Mouse (Mus musculus): Measurements from ENCODE around the gene Gm17359. TPM values are rescaled to one million over a fixed set of nuclear protein-coding genes. Genes with fewer than 3 reads are reported as not detected.

Gm17359 gene
- polyA plus RNA-seq, 1 experiment: 0.08 TPM

DNA sequence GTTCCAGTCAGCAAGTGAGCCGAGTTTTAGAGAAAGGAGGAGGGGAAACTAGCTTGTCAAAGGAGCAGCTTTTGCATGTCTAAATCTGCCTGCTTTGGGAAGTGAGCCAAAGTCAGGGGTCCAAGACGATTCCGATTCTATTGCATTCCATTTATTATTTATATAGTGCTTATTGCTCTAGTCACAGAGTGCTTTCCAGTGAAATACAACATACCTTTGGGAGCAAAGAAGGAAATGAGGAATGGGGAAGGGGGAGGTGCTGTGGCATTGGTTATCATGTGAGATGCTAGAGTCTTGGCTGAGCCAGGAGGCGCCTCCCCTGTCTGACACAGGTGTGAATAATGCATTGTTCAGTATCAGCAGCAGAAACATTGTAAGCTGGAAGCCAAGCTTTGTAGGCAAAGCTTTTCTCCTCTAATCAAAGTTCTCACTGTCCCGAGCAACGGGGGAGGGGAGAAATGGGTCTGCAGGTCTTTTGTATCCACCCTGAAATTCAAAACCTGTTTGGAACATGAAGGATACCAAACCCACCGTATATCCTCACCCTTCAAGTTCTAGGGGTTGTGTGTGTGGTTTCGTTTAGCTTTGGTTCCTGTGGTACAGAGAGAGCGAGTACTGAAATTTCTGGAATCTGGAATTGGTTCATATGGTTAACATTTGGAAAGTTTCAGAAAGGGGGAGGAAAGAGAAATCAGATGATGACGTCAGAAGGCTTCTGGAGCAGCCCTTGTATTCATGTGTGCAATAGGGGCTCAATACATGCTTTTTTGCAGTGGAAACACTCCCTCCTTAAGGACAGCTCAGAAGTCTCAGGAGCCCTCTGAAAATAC lies 11.5 kb upstream of the Gm17359 start:
- no peak for DNase-seq
- 43% methylated on average over 10 of the region's 10 CpGs for WGBS
- TF ChIP-seq CTCF (conservative IDR thresholded peaks at IDR 0.05; ENCODE audit: insufficient read depth, insufficient read length, low read depth, low read length): no peak
- no peak for TF ChIP-seq POLR2A (IDR thresholded peaks at IDR 0.05; ENCODE audit: low read depth, low read length)
- Histone ChIP-seq H3K4me1 (ENCODE audit: control insufficient read depth, insufficient read depth, low read length) (peaks cover 2% of the 10 kb centered on the region; the same call in 1 of the 2 replicates), H3K36me3 (ENCODE audit: control insufficient read depth, insufficient read depth, low read length) (no peaks in the 10 kb centered on the region), H3K27me3 (replicated peaks; ENCODE audit: control insufficient read depth, insufficient read depth, low read length) (no peaks in the 10 kb centered on the region), H3K4me3 (ENCODE audit: insufficient read depth, low read depth, low read length) (no peak overlapping the region), H3K27ac (ENCODE audit: insufficient read depth, low read depth, low read length) (no peak overlapping the region)

DNA sequence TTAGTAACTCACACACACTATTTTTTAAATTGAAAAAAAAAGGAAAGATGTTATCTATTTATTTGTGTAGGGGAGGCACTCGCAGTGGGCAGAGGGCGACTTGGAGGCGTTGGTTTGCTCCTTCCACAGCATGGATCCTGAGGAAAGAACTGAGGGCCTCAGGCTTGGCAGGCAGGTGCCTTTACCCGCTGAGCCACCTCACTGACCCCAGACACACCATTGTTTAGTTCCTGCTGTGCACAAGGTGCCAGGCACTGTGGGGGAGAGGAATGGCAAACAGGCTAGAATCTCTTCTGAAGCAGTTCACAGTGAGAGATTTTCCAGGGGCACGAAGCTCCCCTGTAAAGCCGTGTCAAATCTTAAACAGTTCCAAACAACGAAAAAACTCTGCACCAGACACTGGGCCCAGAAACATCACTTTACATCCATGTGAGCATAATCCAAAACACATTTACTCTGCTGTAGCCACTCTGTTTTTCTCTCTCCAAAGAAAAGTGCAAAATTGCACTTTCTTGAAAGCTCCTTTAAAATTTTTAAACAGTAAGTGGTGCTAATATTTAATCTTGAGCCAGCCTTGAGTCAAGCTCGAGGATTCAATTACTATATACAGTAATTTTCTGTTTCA lies 6.7 kb upstream of the Gm17359 start:
- no peak for DNase-seq
- 61% methylated on average over 8 of the region's 8 CpGs for WGBS

DNA sequence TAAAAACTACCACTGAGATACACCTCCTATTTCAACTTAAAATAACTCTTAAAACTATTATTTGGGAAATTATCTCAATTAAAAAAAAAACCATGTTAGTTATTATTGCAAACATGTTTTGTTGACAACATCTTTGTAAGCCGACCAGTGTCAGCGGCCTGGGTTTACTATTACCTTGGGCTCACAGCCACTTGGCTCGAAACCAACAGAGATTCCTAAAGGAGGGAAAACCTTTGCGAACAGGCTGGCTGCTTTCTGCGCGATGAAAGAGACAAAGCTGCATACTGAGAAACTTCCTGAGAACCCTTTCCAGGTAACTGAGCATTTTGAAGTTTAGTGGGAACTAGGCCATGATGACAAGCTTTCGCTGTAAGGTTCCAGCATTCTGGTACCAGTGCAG lies 3.4 kb upstream of the Gm17359 start:
- no peaks in the 10 kb centered on the region for H3K27me3 ChIP-seq (replicated peaks; ENCODE audit: control insufficient read depth, insufficient read depth, low read length)
- TF ChIP-seq POLR2A (IDR thresholded peaks at IDR 0.05; ENCODE audit: low read depth, low read length) (no peak), CTCF (conservative IDR thresholded peaks at IDR 0.05; ENCODE audit: insufficient read depth, insufficient read length, low read depth, low read length) (no peak)
- 41% methylated on average over 7 of the region's 7 CpGs for WGBS
- no peak overlapping the region for H3K4me3 ChIP-seq (ENCODE audit: insufficient read depth, low read depth, low read length)
- peak; percentile 83 for DNase-seq
- H3K4me1 ChIP-seq (ENCODE audit: control insufficient read depth, insufficient read depth, low read length): no peaks in the 10 kb centered on the region
- H3K27ac ChIP-seq (ENCODE audit: insufficient read depth, low read depth, low read length): no peak overlapping the region
- H3K36me3 ChIP-seq (ENCODE audit: control insufficient read depth, insufficient read depth, low read length): no peaks in the 10 kb centered on the region

More for the DNA sequence above, 6.7 kb upstream of the Gm17359 start:
- TF ChIP-seq CTCF (conservative IDR thresholded peaks at IDR 0.05; ENCODE audit: insufficient read depth, insufficient read length, low read depth, low read length) (no peak), POLR2A (IDR thresholded peaks at IDR 0.05; ENCODE audit: low read depth, low read length) (no peak)
- Histone ChIP-seq H3K36me3 (ENCODE audit: control insufficient read depth, insufficient read depth, low read length) (no peaks in the 10 kb centered on the region), H3K4me3 (ENCODE audit: insufficient read depth, low read depth, low read length) (no peak overlapping the region), H3K4me1 (ENCODE audit: control insufficient read depth, insufficient read depth, low read length) (peaks cover 2% of the 10 kb centered on the region; the same call in 1 of the 2 replicates), H3K27ac (ENCODE audit: insufficient read depth, low read depth, low read length) (no peak overlapping the region), H3K27me3 (replicated peaks; ENCODE audit: control insufficient read depth, insufficient read depth, low read length) (no peaks in the 10 kb centered on the region)

DNA sequence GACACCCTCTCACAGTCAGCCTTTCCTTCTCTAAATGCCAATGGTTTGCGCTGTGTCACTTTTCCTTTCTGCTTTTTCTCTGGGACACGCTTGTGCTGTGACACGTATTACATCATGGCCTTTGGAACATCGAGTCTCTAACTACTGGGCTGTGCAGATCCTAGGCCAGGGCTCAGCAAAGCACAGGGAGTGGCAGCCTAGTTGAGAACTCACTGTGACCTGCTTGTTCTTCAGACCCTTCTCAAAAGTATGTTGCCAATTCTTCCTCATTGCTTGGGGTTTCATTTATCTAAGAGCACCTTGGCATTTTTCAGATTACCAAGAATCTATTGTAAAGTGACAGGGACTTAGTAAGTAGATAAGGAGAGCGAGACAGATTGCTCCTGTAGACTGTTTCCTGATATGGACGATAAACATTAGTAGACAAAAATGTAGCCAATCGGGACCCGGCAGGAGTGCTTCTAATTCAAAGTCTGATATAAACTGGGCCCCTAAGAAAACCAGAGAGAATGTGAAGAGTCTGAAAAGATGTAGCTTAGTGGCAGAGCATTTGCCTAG lies 2.7 kb upstream of the Gm17359 start:
- Histone ChIP-seq H3K4me3 (ENCODE audit: insufficient read depth, low read depth, low read length) (no peak overlapping the region), H3K36me3 (ENCODE audit: control insufficient read depth, insufficient read depth, low read length) (no peaks in the 10 kb centered on the region)
- WGBS: 86% methylated on average over 8 of the region's 8 CpGs

DNA sequence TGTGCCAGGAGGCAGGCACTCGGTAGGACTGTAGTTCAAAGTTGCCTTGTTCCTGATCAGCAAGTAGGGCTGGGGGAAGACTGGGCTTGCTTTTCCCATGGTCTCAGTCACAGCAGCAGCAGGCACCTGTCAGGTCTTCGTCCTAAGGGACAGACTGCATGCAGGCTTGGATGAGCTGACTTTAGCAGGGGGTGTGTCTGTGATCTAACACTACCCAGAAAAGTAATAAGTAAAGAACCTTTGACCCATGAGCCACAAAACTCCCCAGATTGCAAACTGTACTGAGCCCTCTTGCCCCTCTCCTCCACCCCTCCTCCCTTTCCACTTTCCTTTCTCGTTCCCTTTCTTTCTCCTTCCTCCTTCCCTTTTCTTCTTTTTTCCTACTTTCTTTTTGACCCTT lies 4.3 kb downstream of the Gm17359 start:
- WGBS: 33% methylated on average over 3 of the region's 3 CpGs
- DNase-seq: peak; percentile 52
- H3K4me3 ChIP-seq (ENCODE audit: insufficient read depth, low read depth, low read length): no peak overlapping the region
- no peak for TF ChIP-seq POLR2A (IDR thresholded peaks at IDR 0.05; ENCODE audit: low read depth, low read length)
- TF ChIP-seq CTCF (conservative IDR thresholded peaks at IDR 0.05; ENCODE audit: insufficient read depth, insufficient read length, low read depth, low read length): no peak
- no peak overlapping the region for H3K27ac ChIP-seq (ENCODE audit: insufficient read depth, low read depth, low read length)
- no peaks in the 10 kb centered on the region for H3K27me3 ChIP-seq (replicated peaks; ENCODE audit: control insufficient read depth, insufficient read depth, low read length)
- no peaks in the 10 kb centered on the region for H3K36me3 ChIP-seq (ENCODE audit: control insufficient read depth, insufficient read depth, low read length)
- H3K4me1 ChIP-seq (ENCODE audit: control insufficient read depth, insufficient read depth, low read length): peaks cover 5% of the 10 kb centered on the region; the same call in 1 of the 2 replicates

More for the DNA sequence above, 2.7 kb upstream of the Gm17359 start:
- DNase-seq: peak; percentile 7
- Histone ChIP-seq H3K4me1 (ENCODE audit: control insufficient read depth, insufficient read depth, low read length) (no peaks in the 10 kb centered on the region), H3K27me3 (replicated peaks; ENCODE audit: control insufficient read depth, insufficient read depth, low read length) (no peaks in the 10 kb centered on the region), H3K27ac (ENCODE audit: insufficient read depth, low read depth, low read length) (no peak overlapping the region)
- TF ChIP-seq CTCF (conservative IDR thresholded peaks at IDR 0.05; ENCODE audit: insufficient read depth, insufficient read length, low read depth, low read length) (no peak), POLR2A (IDR thresholded peaks at IDR 0.05; ENCODE audit: low read depth, low read length) (no peak)

DNA sequence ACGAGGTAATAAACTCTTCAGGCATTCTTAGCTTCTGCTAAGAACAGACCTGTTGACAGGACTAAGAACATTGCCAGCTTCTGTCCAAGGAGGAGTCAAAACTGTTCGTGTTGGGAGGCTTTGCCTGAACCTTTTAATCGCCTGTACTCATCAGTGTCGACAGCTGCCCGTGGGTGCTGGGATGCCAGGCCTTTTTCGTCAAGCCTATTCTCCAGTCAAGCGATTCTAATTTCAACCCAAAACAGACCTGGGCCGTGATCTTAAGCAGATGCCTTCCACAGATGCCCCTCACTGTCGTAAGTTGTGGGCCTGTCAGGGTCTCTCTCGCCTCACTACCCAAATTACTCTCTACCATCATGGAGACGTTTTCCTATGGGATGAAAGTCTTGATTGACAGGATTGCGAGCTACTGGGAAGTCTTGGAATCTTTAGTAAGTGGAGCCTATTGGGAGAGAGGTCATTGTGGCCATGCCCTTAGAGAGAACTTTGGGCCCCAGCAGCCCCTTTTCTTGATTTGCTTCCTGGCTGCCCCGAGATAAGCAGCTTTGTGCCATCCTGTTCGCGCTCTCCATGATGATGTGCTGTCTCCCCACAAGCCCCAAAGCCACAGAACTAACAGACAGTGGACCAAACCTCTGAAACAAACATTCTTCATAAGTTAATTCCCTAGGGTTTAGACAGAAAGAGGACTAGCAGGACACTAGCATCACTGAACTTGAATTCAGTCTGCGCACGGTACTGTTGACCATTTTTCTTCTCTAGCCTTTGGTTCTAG lies 6.7 kb downstream of the Gm17359 start:
- 84% methylated on average over 17 of the region's 17 CpGs for WGBS
- no peak for DNase-seq

More for the DNA sequence above, 6.7 kb downstream of the Gm17359 start:
- Histone ChIP-seq H3K4me1 (ENCODE audit: control insufficient read depth, insufficient read depth, low read length) (peaks cover 5% of the 10 kb centered on the region; the same call in 1 of the 2 replicates), H3K36me3 (ENCODE audit: control insufficient read depth, insufficient read depth, low read length) (no peaks in the 10 kb centered on the region), H3K4me3 (ENCODE audit: insufficient read depth, low read depth, low read length) (no peak overlapping the region), H3K27ac (ENCODE audit: insufficient read depth, low read depth, low read length) (no peak overlapping the region), H3K27me3 (replicated peaks; ENCODE audit: control insufficient read depth, insufficient read depth, low read length) (no peaks in the 10 kb centered on the region)
- TF ChIP-seq POLR2A (IDR thresholded peaks at IDR 0.05; ENCODE audit: low read depth, low read length) (no peak), CTCF (conservative IDR thresholded peaks at IDR 0.05; ENCODE audit: insufficient read depth, insufficient read length, low read depth, low read length) (no peak)

Measured in kidney, adult 2 months (tissue).